Mouse (Mus musculus): Measurements from ENCODE around the gene Ncf4.

Ncf4 gene

GRCm38 (mm10) chr15:78244695-78245492 is at the start of gene Ncf4:
Gene Ncf4, plus strand, starts transcription at chr15:78244801.
- no peak for ATAC-seq (ENCODE audit: insufficient number of reproducible peaks, low FRiP score, low TSS enrichment)

- peak; percentile 42; the same call in 1 of the 2 replicates for ATAC-seq (ENCODE audit: insufficient number of reproducible peaks, low FRiP score, low TSS enrichment)
These were observed 49.3 kb upstream of the Ncf4 start for GRCm38 (mm10) chr15:78195096-78195880.

GRCm38 (mm10) chr15:78204053-78204847 is 40.4 kb upstream of the Ncf4 start:
- 0 out of 2 replicates have a peak, but pooled peaks have one; percentile 41 for ATAC-seq (ENCODE audit: insufficient number of reproducible peaks, low FRiP score, low TSS enrichment)

GRCm38 (mm10) chr15:78205192-78205591 is 39.4 kb upstream of the Ncf4 start:
- no peak for ATAC-seq (ENCODE audit: insufficient number of reproducible peaks, low FRiP score, low TSS enrichment)

GRCm38 (mm10) chr15:78206312-78206711 is 38.3 kb upstream of the Ncf4 start, which contains the start of gene Pvalb:
Gene Pvalb, minus strand, starts transcription at chr15:78206400.
- ATAC-seq (ENCODE audit: insufficient number of reproducible peaks, low FRiP score, low TSS enrichment) = no peak

- ATAC-seq (ENCODE audit: insufficient number of reproducible peaks, low FRiP score, low TSS enrichment) = no peak
These were observed 34.4 kb upstream of the Ncf4 start for GRCm38 (mm10) chr15:78210203-78210602.

- no peak for ATAC-seq (ENCODE audit: insufficient number of reproducible peaks, low FRiP score, low TSS enrichment)
These were observed 33.2 kb upstream of the Ncf4 start for GRCm38 (mm10) chr15:78211367-78211766.

GRCm38 (mm10) chr15:78215269-78215668 is 29.3 kb upstream of the Ncf4 start:
- ATAC-seq (ENCODE audit: insufficient number of reproducible peaks, low FRiP score, low TSS enrichment) = no peak

- no peak for ATAC-seq (ENCODE audit: insufficient number of reproducible peaks, low FRiP score, low TSS enrichment)
These were observed 16.8 kb upstream of the Ncf4 start for GRCm38 (mm10) chr15:78227816-78228215.

GRCm38 (mm10) chr15:78231346-78232331 is 13.0 kb upstream of the Ncf4 start:
- no peak for ATAC-seq (ENCODE audit: insufficient number of reproducible peaks, low FRiP score, low TSS enrichment)

- ATAC-seq (ENCODE audit: insufficient number of reproducible peaks, low FRiP score, low TSS enrichment) = no peak
These were observed 9.6 kb upstream of the Ncf4 start for GRCm38 (mm10) chr15:78234823-78235509.

- peak; percentile 36; the same call in 1 of the 2 replicates for ATAC-seq (ENCODE audit: insufficient number of reproducible peaks, low FRiP score, low TSS enrichment)
These were observed 5.1 kb upstream of the Ncf4 start for GRCm38 (mm10) chr15:78239453-78239852.

- no peak for ATAC-seq (ENCODE audit: insufficient number of reproducible peaks, low FRiP score, low TSS enrichment)
These were observed 4.5 kb upstream of the Ncf4 start for GRCm38 (mm10) chr15:78239956-78240617.

GRCm38 (mm10) chr15:78241335-78241734 is 3.3 kb upstream of the Ncf4 start:
- no peak for ATAC-seq (ENCODE audit: insufficient number of reproducible peaks, low FRiP score, low TSS enrichment)

- no peak for ATAC-seq (ENCODE audit: insufficient number of reproducible peaks, low FRiP score, low TSS enrichment)
These were observed 1.5 kb upstream of the Ncf4 start for GRCm38 (mm10) chr15:78243061-78243460.

- ATAC-seq (ENCODE audit: insufficient number of reproducible peaks, low FRiP score, low TSS enrichment) = no peak
These were observed 827 bp upstream of the Ncf4 start for GRCm38 (mm10) chr15:78243774-78244173.

- no peak for ATAC-seq (ENCODE audit: insufficient number of reproducible peaks, low FRiP score, low TSS enrichment)
These were observed 1.8 kb downstream of the Ncf4 start for GRCm38 (mm10) chr15:78246143-78247116.

All from cerebellum, adult (tissue).